Mouse (Mus musculus): Measurements from ENCODE around the gene Abhd10. TPM values are rescaled to one million over a fixed set of nuclear protein-coding genes. Genes with fewer than 3 reads are reported as not detected.

Abhd10 gene
- polyA plus RNA-seq (2015; fragmentation: Nextera tagmentation; extraction: Ambion mirVana): 39.3 and 39.5 TPM in 2 replicates

DNA sequence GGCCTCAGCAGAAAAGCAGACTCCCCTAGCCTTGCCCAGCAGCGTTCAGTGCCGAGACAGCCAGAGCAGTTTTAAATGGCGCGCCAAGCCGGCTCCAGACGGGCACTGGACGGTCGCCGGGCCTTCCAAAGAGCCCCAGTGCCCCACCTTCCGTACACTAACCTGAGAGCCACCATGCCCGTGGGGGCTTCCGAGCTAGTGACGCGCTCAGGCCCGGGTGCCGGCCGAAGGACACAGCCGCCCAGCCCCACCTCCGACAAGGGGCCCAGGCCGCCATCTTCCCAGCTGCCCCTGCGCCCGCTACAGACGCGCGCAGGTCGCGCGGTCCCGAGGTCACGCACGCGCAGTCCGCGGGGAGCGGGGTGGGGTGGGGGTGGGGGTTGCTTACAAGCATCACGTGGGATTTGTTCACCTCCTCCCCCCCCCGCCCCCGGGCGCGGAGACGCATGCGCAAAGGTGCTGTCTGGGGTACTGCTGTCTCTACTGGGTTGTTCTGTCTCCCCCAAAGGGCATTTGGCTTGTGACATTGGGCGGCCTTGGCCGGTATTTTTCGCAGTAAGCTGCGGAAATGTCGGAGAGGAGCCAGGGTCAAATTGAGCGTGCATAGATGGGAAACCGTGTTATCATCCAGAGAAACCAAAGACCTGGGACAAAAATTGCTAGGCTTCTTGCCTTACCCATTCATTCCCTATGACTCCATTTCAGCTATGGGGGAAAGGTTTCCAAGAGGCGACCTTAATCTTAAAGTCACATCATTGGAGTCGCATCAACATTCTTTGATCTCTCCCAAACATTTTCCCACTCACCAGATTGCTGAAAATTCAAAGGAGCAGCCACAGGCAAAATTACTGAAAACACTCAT lies at the start of gene Abhd10:
Gene Abhd10, minus strand, starts transcription at position 341 of the 862 bp plus-strand sequence.
- peak; percentile 99 for ATAC-seq
- peak within 1 kb of the TSS; percentile 90 for H3K9ac ChIP-seq (ENCODE audit: low read depth, low read length)
- WGBS: under 1% methylated on average over 47 of the region's 51 CpGs

DNA sequence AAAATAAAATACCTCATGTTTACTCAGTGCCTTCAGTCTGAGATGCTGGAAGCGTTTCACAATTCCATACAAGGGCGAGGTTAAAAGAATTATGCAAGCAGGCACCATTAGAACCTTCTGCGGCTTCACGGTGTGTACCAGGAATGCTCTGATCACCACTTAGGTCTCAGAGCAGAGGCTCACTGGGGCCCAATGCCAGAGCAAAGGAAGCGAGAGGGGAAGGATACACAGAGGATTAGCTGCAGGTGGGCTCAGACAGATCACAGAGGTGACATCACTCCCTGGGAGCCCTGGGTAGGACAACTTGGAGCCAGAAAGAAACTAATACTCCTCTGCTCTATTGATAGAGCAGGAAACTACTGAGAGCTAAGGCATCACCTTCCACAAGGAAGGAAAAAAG lies 48.5 kb upstream of the Abhd10 start:
- ATAC-seq: no peak
- H3K4me3 ChIP-seq (ENCODE audit: low read length): no peak overlapping the region
- no peak overlapping the region for H3K9ac ChIP-seq (ENCODE audit: low read depth, low read length)
- no peaks in the 10 kb centered on the region for H3K36me3 ChIP-seq (ENCODE audit: control insufficient read depth, insufficient read depth, low read length)
- 63% methylated on average over 5 of the region's 5 CpGs for WGBS
- H3K27me3 ChIP-seq (replicated peaks; ENCODE audit: control insufficient read depth, insufficient read depth, low read length): no peaks in the 10 kb centered on the region
- no peaks in the 10 kb centered on the region for H3K4me1 ChIP-seq (ENCODE audit: control insufficient read depth, insufficient read depth, low read depth, low read length)
- no peaks in the 10 kb centered on the region for H3K9me3 ChIP-seq (ENCODE audit: control insufficient read depth, low read length)
- H3K4me2 ChIP-seq (ENCODE audit: low read length): no peak overlapping the region
- H3K27ac ChIP-seq (ENCODE audit: low read depth, low read length): no peak overlapping the region

More for the DNA sequence above, at the start of gene Abhd10:
- no peaks in the 10 kb centered on the region for H3K27me3 ChIP-seq (replicated peaks; ENCODE audit: control insufficient read depth, insufficient read depth, low read length)
- no peaks in the 10 kb centered on the region for H3K9me3 ChIP-seq (ENCODE audit: control insufficient read depth, low read length)
- H3K36me3 ChIP-seq (ENCODE audit: control insufficient read depth, insufficient read depth, low read length): no peaks in the 10 kb centered on the region
- peak within 1 kb of the TSS; percentile 91 for H3K27ac ChIP-seq (ENCODE audit: low read depth, low read length)
- H3K4me3 ChIP-seq (ENCODE audit: low read length): peak within 1 kb of the TSS; percentile 71
- H3K4me2 ChIP-seq (ENCODE audit: low read length): peak within 1 kb of the TSS; percentile 58
- H3K4me1 ChIP-seq (ENCODE audit: control insufficient read depth, insufficient read depth, low read depth, low read length): peaks cover 14% of the 10 kb centered on the region

DNA sequence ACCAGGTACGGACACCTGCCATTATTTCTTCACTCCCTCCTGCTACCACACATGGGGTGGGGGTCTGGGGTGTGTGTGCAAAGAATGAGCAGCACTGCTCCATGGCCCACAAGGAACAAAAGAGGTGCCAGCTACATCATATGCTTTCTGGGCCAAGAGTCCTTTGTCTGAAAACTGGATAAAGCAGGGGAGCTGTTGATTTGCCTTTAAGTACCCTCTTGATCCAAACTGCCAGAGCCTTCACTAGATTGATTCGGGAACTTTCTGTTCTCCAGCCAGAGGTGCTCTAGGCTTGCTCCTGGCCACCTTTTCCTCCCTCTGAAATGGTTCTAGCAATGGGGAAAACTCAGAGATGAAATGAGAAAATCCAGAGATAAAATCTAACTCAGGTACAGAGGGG lies 46.6 kb upstream of the Abhd10 start:
- Histone ChIP-seq H3K27ac (ENCODE audit: low read depth, low read length) (no peak overlapping the region), H3K36me3 (ENCODE audit: control insufficient read depth, insufficient read depth, low read length) (no peaks in the 10 kb centered on the region), H3K9me3 (ENCODE audit: control insufficient read depth, low read length) (no peaks in the 10 kb centered on the region), H3K4me2 (ENCODE audit: low read length) (no peak overlapping the region), H3K9ac (ENCODE audit: low read depth, low read length) (no peak overlapping the region), H3K27me3 (replicated peaks; ENCODE audit: control insufficient read depth, insufficient read depth, low read length) (no peaks in the 10 kb centered on the region), H3K4me3 (ENCODE audit: low read length) (no peak overlapping the region), H3K4me1 (ENCODE audit: control insufficient read depth, insufficient read depth, low read depth, low read length) (no peaks in the 10 kb centered on the region)
- WGBS: 93% methylated on average over 2 of the region's 2 CpGs
- ATAC-seq: no peak

DNA sequence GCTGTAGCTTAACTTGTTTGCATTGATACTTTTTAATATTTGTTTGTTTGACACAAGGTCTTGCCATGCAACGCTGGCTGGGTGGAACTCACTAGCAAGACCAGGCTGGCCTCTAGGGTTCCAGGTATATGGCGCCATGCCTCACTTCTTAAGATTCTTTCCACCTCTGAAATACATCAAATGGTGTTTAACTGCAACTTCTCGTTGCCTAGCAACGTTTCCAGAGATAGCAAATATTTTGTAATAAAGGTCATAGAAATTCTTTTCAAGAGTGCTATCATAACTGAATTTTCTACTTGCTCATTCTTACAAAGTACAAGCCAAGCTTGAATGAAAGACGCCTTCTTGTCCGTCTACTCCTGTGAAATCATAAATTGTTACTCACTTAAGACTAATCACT lies 44.9 kb upstream of the Abhd10 start:
- no peaks in the 10 kb centered on the region for H3K4me1 ChIP-seq (ENCODE audit: control insufficient read depth, insufficient read depth, low read depth, low read length)
- no peak overlapping the region for H3K4me3 ChIP-seq (ENCODE audit: low read length)
- no peak overlapping the region for H3K9ac ChIP-seq (ENCODE audit: low read depth, low read length)
- H3K9me3 ChIP-seq (ENCODE audit: control insufficient read depth, low read length): no peaks in the 10 kb centered on the region
- H3K4me2 ChIP-seq (ENCODE audit: low read length): no peak overlapping the region
- ATAC-seq: no peak
- no peak overlapping the region for H3K27ac ChIP-seq (ENCODE audit: low read depth, low read length)
- H3K27me3 ChIP-seq (replicated peaks; ENCODE audit: control insufficient read depth, insufficient read depth, low read length): no peaks in the 10 kb centered on the region
- WGBS: 88% methylated on average over 6 of the region's 6 CpGs
- H3K36me3 ChIP-seq (ENCODE audit: control insufficient read depth, insufficient read depth, low read length): no peaks in the 10 kb centered on the region

DNA sequence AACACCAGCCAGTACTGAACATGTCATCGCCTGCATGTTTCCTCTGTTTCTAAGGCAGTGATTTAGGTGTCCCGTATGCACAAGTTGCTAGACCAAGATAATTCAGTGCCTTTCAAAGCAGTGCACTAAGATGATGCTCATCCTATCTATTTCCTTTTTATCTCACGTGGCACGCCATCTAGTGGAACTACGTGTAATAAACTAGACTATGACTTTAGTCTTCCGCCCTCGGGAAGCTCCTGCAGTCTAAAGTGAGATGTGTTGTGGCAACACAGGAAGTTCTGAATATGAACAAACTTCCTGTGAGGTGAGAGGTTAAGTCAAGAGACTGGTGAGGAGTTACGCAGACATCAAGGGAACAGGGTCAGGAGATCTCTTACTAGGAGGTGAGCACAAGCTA lies 43.9 kb upstream of the Abhd10 start:
- H3K27ac ChIP-seq (ENCODE audit: low read depth, low read length): no peak overlapping the region
- H3K4me3 ChIP-seq (ENCODE audit: low read length): no peak overlapping the region
- ATAC-seq: no peak
- H3K4me1 ChIP-seq (ENCODE audit: control insufficient read depth, insufficient read depth, low read depth, low read length): no peaks in the 10 kb centered on the region
- H3K36me3 ChIP-seq (ENCODE audit: control insufficient read depth, insufficient read depth, low read length): no peaks in the 10 kb centered on the region
- H3K27me3 ChIP-seq (replicated peaks; ENCODE audit: control insufficient read depth, insufficient read depth, low read length): no peaks in the 10 kb centered on the region
- no peak overlapping the region for H3K4me2 ChIP-seq (ENCODE audit: low read length)
- H3K9me3 ChIP-seq (ENCODE audit: control insufficient read depth, low read length): no peaks in the 10 kb centered on the region
- 40% methylated on average over 8 of the region's 8 CpGs for WGBS
- no peak overlapping the region for H3K9ac ChIP-seq (ENCODE audit: low read depth, low read length)

DNA sequence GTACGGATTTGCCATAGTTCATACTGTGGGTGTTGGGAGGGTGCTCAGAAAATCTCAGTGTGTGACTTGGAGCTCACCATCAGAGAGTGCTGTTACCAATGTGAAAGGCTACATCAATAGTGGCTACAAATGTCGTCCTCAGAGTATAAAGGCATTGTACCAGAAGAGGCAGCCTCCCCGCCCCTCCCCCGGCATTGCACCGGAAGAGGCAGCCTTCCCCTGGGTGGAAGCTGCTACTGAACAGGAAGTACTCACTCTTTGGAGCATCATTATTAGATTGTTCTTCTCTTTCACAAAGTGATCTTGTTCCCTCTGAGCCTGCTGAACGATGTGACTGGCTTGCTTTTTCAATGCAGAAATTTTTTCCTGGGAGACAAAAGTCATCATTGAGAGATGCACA lies 37.2 kb upstream of the Abhd10 start:
- no peaks in the 10 kb centered on the region for H3K9me3 ChIP-seq (ENCODE audit: control insufficient read depth, low read length)
- H3K27ac ChIP-seq (ENCODE audit: low read depth, low read length): no peak overlapping the region
- 76% methylated on average over 6 of the region's 6 CpGs for WGBS
- H3K9ac ChIP-seq (ENCODE audit: low read depth, low read length): no peak overlapping the region
- no peak overlapping the region for H3K4me3 ChIP-seq (ENCODE audit: low read length)
- ATAC-seq: no peak
- H3K27me3 ChIP-seq (replicated peaks; ENCODE audit: control insufficient read depth, insufficient read depth, low read length): no peaks in the 10 kb centered on the region
- H3K4me2 ChIP-seq (ENCODE audit: low read length): no peak overlapping the region
- H3K4me1 ChIP-seq (ENCODE audit: control insufficient read depth, insufficient read depth, low read depth, low read length): no peaks in the 10 kb centered on the region
- H3K36me3 ChIP-seq (ENCODE audit: control insufficient read depth, insufficient read depth, low read length): peaks cover 2% of the 10 kb centered on the region; the same call in 1 of the 2 replicates

DNA sequence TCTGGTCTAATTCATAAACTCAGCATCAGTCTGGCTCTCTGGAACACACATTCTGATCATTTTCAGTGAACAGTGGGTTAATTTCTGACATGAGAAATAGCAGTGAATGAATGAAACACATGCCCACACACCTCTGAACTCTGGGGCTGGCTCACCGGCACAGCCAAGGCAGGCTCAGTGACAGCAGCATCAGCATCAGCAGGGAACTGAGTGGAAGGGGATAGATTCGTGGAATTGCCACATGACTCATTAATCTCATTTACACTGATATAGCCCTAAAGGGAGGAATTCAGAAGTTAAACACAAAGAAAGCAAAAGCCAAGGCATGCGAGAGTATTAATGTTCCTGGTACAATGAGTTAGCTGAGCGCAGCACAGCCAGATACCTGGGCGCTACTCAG lies 32.1 kb upstream of the Abhd10 start:
- WGBS: 74% methylated on average over 5 of the region's 5 CpGs
- H3K4me2 ChIP-seq (ENCODE audit: low read length): no peak overlapping the region
- no peaks in the 10 kb centered on the region; the same call in 1 of the 2 replicates for H3K36me3 ChIP-seq (ENCODE audit: control insufficient read depth, insufficient read depth, low read length)
- H3K4me1 ChIP-seq (ENCODE audit: control insufficient read depth, insufficient read depth, low read depth, low read length): no peaks in the 10 kb centered on the region
- H3K9ac ChIP-seq (ENCODE audit: low read depth, low read length): no peak overlapping the region
- no peaks in the 10 kb centered on the region for H3K9me3 ChIP-seq (ENCODE audit: control insufficient read depth, low read length)
- no peak overlapping the region for H3K4me3 ChIP-seq (ENCODE audit: low read length)
- no peak overlapping the region for H3K27ac ChIP-seq (ENCODE audit: low read depth, low read length)
- H3K27me3 ChIP-seq (replicated peaks; ENCODE audit: control insufficient read depth, insufficient read depth, low read length): no peaks in the 10 kb centered on the region
- 0 out of 2 replicates have a peak, but pooled peaks have one; percentile 37 for ATAC-seq

DNA sequence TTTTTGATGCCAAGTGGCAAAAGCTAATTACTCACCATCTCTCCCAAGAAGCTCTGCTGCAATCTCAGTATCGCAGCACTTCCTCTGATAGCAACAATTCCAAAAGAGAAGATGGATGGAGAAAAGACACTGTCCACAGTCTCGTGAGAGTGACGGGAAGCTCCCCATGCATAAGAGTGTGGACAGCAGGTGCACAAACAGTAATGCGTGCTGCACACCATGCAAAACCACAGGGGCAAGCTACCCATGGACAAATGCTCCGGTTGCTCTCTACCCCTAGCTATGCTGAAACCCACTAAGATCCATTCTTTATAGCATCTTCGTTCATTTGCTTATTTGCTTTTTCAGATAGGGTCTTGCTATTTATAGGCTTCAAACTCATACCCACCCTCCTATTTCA lies 28.2 kb upstream of the Abhd10 start:
- no peak overlapping the region for H3K27ac ChIP-seq (ENCODE audit: low read depth, low read length)
- H3K27me3 ChIP-seq (replicated peaks; ENCODE audit: control insufficient read depth, insufficient read depth, low read length): no peaks in the 10 kb centered on the region
- no peak overlapping the region for H3K4me3 ChIP-seq (ENCODE audit: low read length)
- no peaks in the 10 kb centered on the region for H3K36me3 ChIP-seq (ENCODE audit: control insufficient read depth, insufficient read depth, low read length)
- H3K9ac ChIP-seq (ENCODE audit: low read depth, low read length): no peak overlapping the region
- no peak overlapping the region for H3K4me2 ChIP-seq (ENCODE audit: low read length)
- ATAC-seq: no peak
- 92% methylated on average over 6 of the region's 6 CpGs for WGBS
- no peaks in the 10 kb centered on the region for H3K9me3 ChIP-seq (ENCODE audit: control insufficient read depth, low read length)
- H3K4me1 ChIP-seq (ENCODE audit: control insufficient read depth, insufficient read depth, low read depth, low read length): no peaks in the 10 kb centered on the region; the same call in 1 of the 2 replicates

DNA sequence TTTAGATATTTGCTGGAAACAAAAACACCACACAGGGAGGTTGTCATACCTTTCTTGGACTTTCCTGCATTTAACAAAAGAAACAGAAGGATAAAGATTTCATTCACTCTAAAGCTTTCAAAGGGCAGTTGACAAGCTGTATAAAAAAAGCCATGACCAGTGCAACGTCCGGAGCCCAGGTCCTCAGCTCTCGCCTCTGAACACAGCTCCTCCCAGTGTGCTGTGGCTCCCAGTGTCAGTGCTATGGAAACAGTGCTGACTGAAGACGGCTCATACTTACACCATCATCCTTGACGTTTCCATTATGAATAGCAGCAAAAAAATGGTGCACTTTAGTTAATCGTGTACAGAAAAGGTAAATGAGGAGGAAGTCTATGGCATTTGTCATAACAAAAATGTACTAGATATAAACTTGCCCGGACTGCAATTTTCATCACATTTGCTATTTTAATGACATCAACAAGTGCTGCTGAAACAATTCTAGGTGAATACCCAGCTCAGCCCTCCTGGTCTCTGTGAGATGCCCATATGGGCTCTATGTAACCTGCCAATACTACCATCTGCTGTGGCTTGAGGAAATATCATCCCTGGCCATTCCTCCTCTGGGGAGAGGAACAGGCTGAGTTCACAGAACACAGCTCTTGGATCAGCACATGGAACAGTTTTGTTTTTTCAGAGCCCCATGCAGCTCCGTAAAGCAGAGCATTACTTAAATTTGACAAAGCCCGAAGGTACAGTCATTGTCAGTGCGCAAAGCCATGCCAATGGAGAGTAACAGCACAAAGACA lies 25.3 kb upstream of the Abhd10 start:
- WGBS: 46% methylated on average over 10 of the region's 10 CpGs
- H3K27me3 ChIP-seq (replicated peaks; ENCODE audit: control insufficient read depth, insufficient read depth, low read length): no peaks in the 10 kb centered on the region
- no peaks in the 10 kb centered on the region for H3K9me3 ChIP-seq (ENCODE audit: control insufficient read depth, low read length)
- H3K4me3 ChIP-seq (ENCODE audit: low read length): no peak overlapping the region
- H3K9ac ChIP-seq (ENCODE audit: low read depth, low read length): no peak overlapping the region
- peak; percentile 70 for ATAC-seq
- H3K4me1 ChIP-seq (ENCODE audit: control insufficient read depth, insufficient read depth, low read depth, low read length): no peaks in the 10 kb centered on the region; the same call in 1 of the 2 replicates
- no peaks in the 10 kb centered on the region for H3K36me3 ChIP-seq (ENCODE audit: control insufficient read depth, insufficient read depth, low read length)
- no peak overlapping the region; the same call in 1 of the 2 replicates for H3K4me2 ChIP-seq (ENCODE audit: low read length)
- H3K27ac ChIP-seq (ENCODE audit: low read depth, low read length): no peak overlapping the region

All from hindbrain, embryonic 16.5 days (tissue).